Mouse (Mus musculus) adrenal gland (tissue): Measurements from ENCODE around the gene Acot8.

Experiments used
- intact Hi-C: fragments of 180-260 bp; cut with DNase I; formaldehyde crosslinking; loops from one replicate; pipeline ENCODE4 v1.15.1; 2025

The Acot8 gene

DNA sequence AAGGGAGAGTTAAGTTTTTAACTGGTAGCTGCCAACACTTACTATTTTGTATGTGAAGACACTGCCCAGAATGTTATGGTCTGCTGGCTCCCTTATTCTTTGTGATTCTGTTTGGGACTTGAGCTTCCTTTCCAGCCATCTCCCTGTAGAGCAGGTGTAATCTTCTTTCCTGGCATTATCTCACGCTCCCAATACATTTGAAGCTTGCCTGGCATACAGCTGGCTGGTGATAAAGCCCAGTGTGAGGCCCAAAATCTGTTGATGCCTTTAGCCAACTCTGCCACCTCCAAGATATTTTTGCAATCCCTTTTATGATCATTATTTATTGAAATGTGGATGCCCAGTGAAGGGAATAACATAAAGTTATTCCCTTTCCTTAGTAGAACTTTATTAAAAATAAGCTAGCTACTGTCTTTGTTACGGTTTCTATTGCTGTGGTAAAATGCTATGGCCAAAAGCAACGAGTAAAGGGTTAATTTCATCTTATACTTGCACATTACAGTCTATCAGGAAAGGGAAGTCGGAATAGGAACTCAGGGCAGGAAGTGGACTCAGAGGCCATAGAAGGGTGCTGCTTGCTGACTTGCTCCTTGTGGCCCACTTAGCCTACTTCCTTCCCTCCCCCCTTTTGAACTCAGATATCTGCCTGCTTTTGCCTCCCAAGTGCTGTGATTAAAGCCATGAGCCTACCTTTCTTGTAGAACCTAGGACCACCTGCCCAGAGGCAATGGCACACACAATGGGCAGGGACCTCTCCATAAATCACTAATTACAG, 44.4 kb downstream of the Acot8 start:
- intact Hi-C loops = no loop called here

DNA sequence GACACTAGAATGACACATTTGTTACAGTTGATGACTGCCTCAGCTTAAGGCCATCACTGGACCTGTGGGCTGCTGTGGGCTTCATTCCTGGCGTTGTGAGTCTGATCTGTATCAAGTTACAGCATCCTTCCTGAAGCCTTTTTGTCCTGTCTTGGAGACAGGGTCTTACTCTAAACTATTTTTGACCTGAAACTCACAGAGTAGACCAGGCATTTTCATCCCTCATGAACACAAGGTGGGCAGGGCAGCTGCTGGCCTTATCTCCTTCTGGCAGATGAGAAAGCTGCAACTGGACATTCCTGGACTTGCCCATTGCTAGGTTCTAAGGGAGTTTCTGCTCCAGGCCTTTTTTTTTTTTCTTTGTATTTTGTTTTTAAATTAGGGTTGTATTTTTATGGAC, 46.0 kb downstream of the Acot8 start:
- intact Hi-C loops = no loop called here

DNA sequence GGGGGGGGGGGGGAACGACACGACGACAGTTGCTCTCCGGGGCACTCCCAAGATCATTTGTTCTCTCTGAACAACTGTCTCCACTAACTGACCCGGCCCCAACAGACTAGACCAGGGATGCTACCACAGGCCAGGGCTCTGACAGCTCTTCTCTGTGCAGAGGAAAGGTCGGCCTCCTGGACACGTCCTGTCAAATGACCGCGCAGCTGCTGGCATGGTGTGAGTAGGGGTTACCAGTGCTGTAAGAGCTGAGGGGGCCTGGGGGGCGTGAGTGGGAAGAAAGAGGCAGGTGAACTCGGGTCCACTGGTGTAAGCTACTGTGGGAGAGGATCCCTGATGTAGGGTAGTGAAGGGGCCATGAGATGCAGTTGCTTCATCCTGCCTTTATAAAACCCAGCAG, 46.8 kb downstream of the Acot8 start:
- intact Hi-C loops = no loop called here

DNA sequence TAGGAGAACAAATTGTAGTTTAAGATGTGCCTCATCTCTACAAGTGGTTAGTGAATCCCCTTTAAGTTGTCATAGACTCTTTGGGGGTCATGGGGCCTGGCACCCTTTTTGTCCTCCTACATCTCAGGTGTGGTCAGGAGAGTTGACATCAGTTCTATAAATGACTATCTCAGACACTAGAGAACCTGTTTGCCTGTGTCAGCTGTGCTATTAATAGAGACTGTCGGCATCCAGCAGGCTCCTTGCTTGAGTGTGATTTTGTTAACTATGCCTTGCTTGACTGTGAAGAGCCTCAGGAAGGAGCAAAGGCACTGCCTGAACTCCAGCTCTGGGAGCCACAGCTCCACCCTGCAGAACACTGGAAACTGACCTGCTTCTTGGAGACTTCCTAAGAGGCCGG, 49.9 kb downstream of the Acot8 start:
- intact Hi-C loops = no loop called here

DNA sequence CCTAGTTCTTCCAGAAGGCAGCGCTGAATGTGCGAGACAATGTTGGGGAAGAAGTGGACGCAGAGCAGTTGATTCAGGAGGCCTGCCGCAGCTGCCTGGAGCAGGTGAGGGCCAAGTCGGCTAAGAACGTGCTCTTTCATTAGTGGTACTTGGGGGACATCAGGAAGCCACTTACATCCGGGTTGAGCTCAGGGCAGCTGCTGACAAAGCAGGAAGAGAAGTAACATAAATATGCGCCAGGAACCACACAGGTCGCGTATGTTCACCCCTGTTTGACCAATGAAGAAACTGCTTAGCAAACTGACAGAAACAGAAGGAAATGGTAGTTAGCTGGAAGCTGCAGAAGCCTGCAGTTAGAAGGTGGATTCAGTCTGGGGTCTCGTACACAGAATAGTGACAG, 50.6 kb downstream of the Acot8 start:
- intact Hi-C loops = no loop called here

DNA sequence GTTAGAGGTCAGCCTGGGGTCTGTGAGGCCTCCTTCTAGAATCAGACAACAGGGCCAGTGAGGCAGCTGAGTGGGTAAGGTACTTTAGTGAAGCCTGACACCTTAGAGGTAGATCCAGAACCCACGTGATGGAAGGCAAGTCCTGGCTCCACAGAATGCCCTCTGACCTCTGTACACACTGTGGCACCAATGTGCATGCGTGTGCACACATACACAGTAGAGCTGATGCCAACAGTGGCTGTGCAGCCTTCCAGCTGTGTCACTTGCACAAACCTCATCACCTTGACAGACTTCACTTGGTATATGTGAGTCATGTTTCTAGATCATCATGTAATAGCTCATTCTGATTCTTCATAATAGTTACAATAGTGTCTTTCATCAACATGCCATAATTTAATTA, 52.2 kb downstream of the Acot8 start:
- intact Hi-C loops = no loop called here

DNA sequence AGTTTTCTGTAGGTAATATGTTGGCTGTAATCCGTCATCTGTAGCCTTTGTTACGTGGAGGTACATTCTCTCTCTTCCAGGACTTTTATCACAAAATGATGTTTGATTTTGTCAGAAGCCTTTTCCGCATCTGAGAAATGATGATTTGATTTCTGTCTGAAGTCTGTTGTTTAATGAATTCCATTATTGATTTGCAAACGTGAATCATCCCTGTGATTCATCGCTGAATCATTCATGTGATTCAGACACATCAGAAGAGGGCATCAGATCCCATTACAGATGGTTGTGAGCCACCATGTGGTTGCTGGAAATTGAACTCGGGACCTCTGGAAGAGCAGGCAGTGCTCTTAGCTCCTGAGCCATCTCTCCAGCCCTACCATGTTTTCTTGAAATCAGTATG, 55.7 kb downstream of the Acot8 start:
- intact Hi-C loops = loop anchor here (5.0 kb wide), 1 partner anchor 38 kb away; the partner anchor contains the start of gene Snx21

DNA sequence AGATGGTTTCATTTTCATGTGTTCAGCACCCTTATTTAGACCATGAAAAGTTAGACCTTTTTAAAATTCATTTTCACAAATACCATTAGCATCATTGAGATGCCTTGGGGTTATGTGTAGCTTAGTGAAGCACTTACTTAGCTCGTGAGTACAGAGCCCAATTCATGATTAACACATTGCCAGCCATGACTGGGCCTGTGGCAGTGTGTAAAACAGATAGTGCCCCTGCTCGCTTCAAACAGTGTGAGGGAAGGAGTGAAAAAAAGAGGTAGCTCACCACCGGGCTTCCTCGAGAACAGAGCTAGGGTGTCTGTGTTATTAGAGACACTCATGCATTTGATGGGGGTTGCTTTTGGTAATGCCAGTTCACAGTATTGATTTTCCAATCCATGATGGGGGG, 56.5 kb downstream of the Acot8 start:
- intact Hi-C loops = loop anchor here (5.0 kb wide), 1 partner anchor 39 kb away; the partner anchor contains the start of gene Snx21

DNA sequence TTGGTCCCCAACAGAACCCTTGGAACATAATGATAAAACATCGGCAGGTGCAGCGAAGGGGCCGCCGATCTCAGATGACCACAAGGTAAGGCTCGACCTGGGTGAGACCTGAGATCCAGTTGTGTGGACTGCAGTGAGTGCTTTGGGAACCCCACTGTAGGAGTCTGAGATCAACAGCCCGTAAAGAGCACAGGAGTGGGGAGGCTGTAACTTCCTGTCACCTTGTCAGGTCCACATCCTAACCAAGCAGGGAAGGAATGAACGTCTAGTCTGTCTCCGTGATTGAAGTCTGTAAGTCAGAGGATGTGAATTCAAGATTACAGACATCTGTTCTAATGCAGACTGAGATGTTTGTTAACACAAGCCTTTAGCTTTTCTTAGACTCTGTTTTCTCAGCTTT, 58.0 kb downstream of the Acot8 start:
- intact Hi-C loops = loop anchor here (5.0 kb wide), 1 partner anchor 41 kb away; the partner anchor contains the start of gene Snx21

DNA sequence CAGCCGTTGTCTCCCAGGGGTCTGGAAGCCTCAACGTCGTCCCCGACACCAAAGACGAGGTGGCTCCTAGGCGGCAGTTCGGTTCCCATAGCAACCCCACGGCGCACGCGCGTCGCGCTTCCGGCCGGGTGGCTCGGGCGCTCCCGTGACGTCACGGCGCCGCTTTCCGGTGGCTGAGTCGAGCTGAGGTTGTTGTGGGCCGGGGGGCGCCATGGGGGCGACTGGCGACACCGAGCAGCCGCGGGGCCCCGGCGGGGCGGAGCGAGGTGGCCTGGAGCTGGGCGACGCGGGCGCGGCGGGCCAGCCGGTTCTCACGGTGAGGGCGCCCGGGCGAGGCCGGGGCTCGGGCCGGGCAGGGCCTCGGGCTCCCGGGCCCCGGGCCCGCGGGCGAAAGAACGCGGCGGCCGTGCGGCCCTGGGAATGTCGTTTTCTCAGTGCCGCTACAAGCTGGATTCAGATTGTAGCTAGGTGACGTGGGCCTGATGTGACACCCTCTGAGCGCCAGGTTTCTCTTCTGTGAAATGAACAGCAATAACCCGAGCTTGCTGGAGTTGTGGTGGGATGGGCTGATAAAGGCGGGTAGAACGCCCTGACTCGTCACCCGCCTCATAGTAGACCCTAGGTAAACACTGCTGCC, 58.7 kb downstream of the Acot8 start, which contains the start of the genes Wfdc3 and Dnttip1:
Gene Wfdc3 (minus strand): TSS at position 89 of the 637 bp plus-strand sequence.
Gene Dnttip1 (plus strand): TSS at position 141 of the 637 bp plus-strand sequence.
- intact Hi-C loops = loop anchor here (5.0 kb wide), 1 partner anchor 41 kb away; the partner anchor contains the start of gene Snx21

DNA sequence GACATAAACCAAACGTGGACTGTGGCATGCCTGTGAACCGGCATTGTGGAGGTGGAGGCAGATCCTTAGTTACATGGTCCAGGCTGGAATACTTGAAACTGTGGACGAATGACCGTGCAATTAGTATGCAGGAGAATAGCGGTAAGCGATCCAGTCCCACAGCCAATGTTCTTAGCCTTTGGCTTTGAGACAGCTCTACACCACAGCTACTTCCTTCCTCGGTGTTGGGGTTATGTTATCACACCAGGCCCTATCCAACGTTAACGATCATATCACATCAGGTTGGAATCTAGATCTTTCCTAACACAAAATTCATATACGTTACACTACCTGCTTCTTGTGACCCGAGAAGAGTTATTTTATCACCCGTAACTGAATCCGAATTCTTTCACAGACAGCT, 59.7 kb downstream of the Acot8 start:
- intact Hi-C loops = loop anchor here (5.0 kb wide), 1 partner anchor 42 kb away; the partner anchor contains the start of gene Snx21
